Mouse (Mus musculus) heart, adult 2 months (tissue): ENCODE measurements around the gene Cavin1.

Experiments
- CTCF ChIP-seq: fragments of 200-600 bp; IDR thresholded peaks from 2 replicates; pipeline ENCODE4 v1.8.1; 2022; ENCODE audit warnings: antibody characterized with exemption, mild to moderate bottlenecking, moderate library complexity
- EP300 ChIP-seq: fragments of 200-500 bp; IDR thresholded peaks from 2 replicates; pipeline ENCODE4 v1.6.1; 2011; ENCODE audit warnings: low read depth, low read length, control low read depth; ENCODE audit not compliant: insufficient read depth
- POLR2A ChIP-seq: fragments of 200-500 bp; IDR thresholded peaks from 2 replicates; pipeline ENCODE4 v1.6.1; 2011; ENCODE audit warnings: mild to moderate bottlenecking, low read depth, low read length, control low read depth; ENCODE audit not compliant: insufficient read depth

DNA sequence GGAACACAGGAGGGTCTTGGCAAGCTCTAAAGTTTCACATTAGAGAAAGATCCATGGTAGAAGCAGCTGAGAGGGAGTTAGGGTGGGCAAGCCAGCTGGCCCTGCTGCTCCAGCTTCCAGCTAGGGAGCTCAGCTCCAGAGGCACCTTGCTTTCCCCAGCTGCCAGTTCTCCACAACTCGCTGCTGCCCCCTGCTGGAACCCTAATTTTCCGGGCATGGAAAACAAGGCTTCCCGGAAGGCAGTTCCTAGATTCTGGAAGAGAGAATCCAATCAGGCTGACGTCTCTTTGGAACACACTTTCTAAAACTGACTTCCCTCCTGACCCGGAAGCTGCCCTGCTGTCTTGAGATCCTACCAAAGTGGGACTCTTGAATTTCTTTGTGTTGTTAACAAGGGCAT is 13.4 kb downstream of the Cavin1 start:
- TF ChIP-seq POLR2A (0 out of 2 replicates have a peak, but pooled peaks have one; percentile 17), CTCF (peak; percentile 96), EP300 (peak; percentile 89; the same call in 1 of the 2 replicates)
